ENCODE assay signal across 31 mouse cellular contexts in genomic region chr1:72538266-72538665, GRCm38 (mm10). TPM values are rescaled to one million over a fixed set of nuclear protein-coding genes. Genes with fewer than 3 reads are reported as not detected.
DNase-seq lines count a peak whose midpoint lies in the region; ATAC-seq and TF ChIP-seq lines count a peak whose summit lies in the region.
"Had no signal": no experiment of that assay in that cellular context is flagged by ENCODE, and none has a peak within 500 bp of the region (broad histone marks: within the 10 kb centered on the region; RNA-seq: fewer than 3 reads in every experiment).

No protein-coding gene starts in this region.

- H3K9me3 ChIP-seq in neural tube, embryonic 14.5 days (ENCODE audit: control insufficient read depth, low read length): no peaks in the 10 kb centered on the region
- H3K9me3 ChIP-seq: forebrain, embryonic 12.5 days; heart, embryonic 15.5 days; limb, embryonic 13.5 days; liver, embryonic 13.5 days; midbrain, embryonic 13.5 days had no signal

- H3K36me3 ChIP-seq in neural tube, embryonic 14.5 days (ENCODE audit: control insufficient read depth, insufficient read depth, low read length): no peaks in the 10 kb centered on the region
- H3K36me3 ChIP-seq in heart, adult 2 months (ENCODE audit: control insufficient read depth, insufficient read depth, low read length): no peaks in the 10 kb centered on the region
- H3K36me3 ChIP-seq: forebrain, embryonic 12.5 days; heart, embryonic 15.5 days; limb, embryonic 13.5 days; liver, embryonic 13.5 days; midbrain, embryonic 13.5 days had no signal

- no peak for TF ChIP-seq EP300 in heart, adult 2 months (IDR thresholded peaks at IDR 0.05; ENCODE audit: insufficient read depth, low read depth, low read length)

- H3K79me2 ChIP-seq in heart, adult 2 months (replicated peaks; ENCODE audit: control insufficient read depth, insufficient read depth, low read length): no peaks in the 10 kb centered on the region

- H3K27ac ChIP-seq in neural tube, embryonic 14.5 days (ENCODE audit: low read depth, low read length): no peak overlapping the region
- H3K27ac ChIP-seq in heart, adult 2 months: no peak overlapping the region
- H3K27ac ChIP-seq: forebrain, embryonic 12.5 days; heart, embryonic 15.5 days; limb, embryonic 13.5 days; liver, embryonic 13.5 days; macrophage; midbrain, embryonic 13.5 days; stomach, postnatal 0 days had no signal

- peaks cover 21% of the 10 kb centered on the region for H3K27me3 ChIP-seq in Patski
- H3K27me3 ChIP-seq in neural tube, embryonic 14.5 days (ENCODE audit: control insufficient read depth, insufficient read depth, low read length): no peaks in the 10 kb centered on the region
- peaks cover 8% of the 10 kb centered on the region for H3K27me3 ChIP-seq in heart, adult 2 months (ENCODE audit: control insufficient read depth, insufficient read depth, low read length)

- peaks cover 3% of the 10 kb centered on the region; the same call in 1 of the 2 replicates for H3K4me1 ChIP-seq in neural tube, embryonic 14.5 days (ENCODE audit: control insufficient read depth, insufficient read depth, low read length)
- H3K4me1 ChIP-seq in heart, adult 2 months (ENCODE audit: control insufficient read depth, insufficient read depth, low read length): no peaks in the 10 kb centered on the region

- TF ChIP-seq CTCF in Patski (IDR thresholded peaks at IDR 0.05): no peak
- no peak for TF ChIP-seq CTCF in heart, adult 2 months (IDR thresholded peaks at IDR 0.05)

- H3K9ac ChIP-seq in neural tube, embryonic 14.5 days (replicated peaks; ENCODE audit: low read depth, low read length): no peak overlapping the region
- H3K9ac ChIP-seq in heart, adult 2 months (ENCODE audit: low read depth, low read length): no peak overlapping the region
- H3K9ac ChIP-seq: forebrain, embryonic 12.5 days; heart, embryonic 15.5 days; limb, embryonic 13.5 days; liver, embryonic 13.5 days; lung, embryonic 14.5 days; midbrain, embryonic 13.5 days had no signal

- 71% methylated on average over 5 of the region's 5 CpGs for WGBS in neural tube, embryonic 14.5 days
- WGBS in heart, adult 2 months: 79% methylated on average over 5 of the region's 5 CpGs

- CTCF ChIA-PET in Patski (lab: Charles Lee): no interaction called here

- POLR2A ChIA-PET in Patski (lab: Charles Lee): no interaction called here

- H3K4me2 ChIP-seq in neural tube, embryonic 14.5 days (ENCODE audit: low read depth, low read length): peak overlapping the region; percentile 76; the same call in 1 of the 2 replicates
- H3K4me2 ChIP-seq: forebrain, embryonic 12.5 days; heart, embryonic 15.5 days; limb, embryonic 13.5 days; liver, embryonic 13.5 days; lung, embryonic 14.5 days had no signal

- in situ Hi-C loops in Patski (cut with MboI; ENCODE audit: low pct_unique_long_range_greater_than_20kb): no loop called here

- no peak for TF ChIP-seq POLR2A in heart, adult 2 months (IDR thresholded peaks at IDR 0.05; ENCODE audit: insufficient read depth, low read depth, low read length)

- intact Hi-C loops in heart, adult 2 months (cut with DNase I): no loop called here

- H3K4me3 ChIP-seq in neural tube, embryonic 14.5 days (ENCODE audit: low read depth, low read length): peak overlapping the region; percentile 65; the same call in 1 of the 2 replicates
- no peak overlapping the region for H3K4me3 ChIP-seq in heart, adult 2 months
- H3K4me3 ChIP-seq: forebrain, embryonic 12.5 days; heart, embryonic 15.5 days; limb, embryonic 13.5 days; liver, embryonic 13.5 days; midbrain, embryonic 13.5 days; myocyte had no signal

- no peak for DNase-seq in frontal cortex, postnatal 14 days (ENCODE audit: low spot score in 2 of 2)
- DNase-seq in retina, postnatal 1 day: peak; percentile 45
- DNase-seq in retina, embryonic 14.5 days (ENCODE audit: low spot score): no peak
- peak; percentile 84 for DNase-seq in Patski (ENCODE audit: low read depth, low spot score)
- DNase-seq in urinary bladder, postnatal 36 days (ENCODE audit: low spot score in 2 of 2): no peak
- no peak for DNase-seq in heart, adult 2 months
- DNase-seq: adrenal gland, postnatal 14 days; B cell, adult 2 months; cerebellum, adult 11 months; gastrocnemius, postnatal 10 days; heart, adult 18-20 months; heart, postnatal 4 days; kidney, postnatal 36 days; liver, embryonic 13.5 days; lung, embryonic 14.5 days; right cerebral cortex, postnatal 4 days had no signal

- ATAC-seq in frontal cortex, adult (ENCODE audit: low TSS enrichment): peak; percentile 29
- peak; percentile 90 for ATAC-seq in Patski
- ATAC-seq in neural tube, embryonic 14.5 days (ENCODE audit: low read depth): no peak
- ATAC-seq: activated CD4-positive, CD25-positive, alpha-beta regulatory T cell, adult 4 months; intestine, embryonic 16.5 days; midbrain, embryonic 13.5 days had no signal

RNA-seq across cellular contexts. Expression of gene March4, which starts 1.5 kb away (rescaled TPM):
- 0.37 TPM for polyA plus RNA-seq in Patski (2021)
- polyA plus RNA-seq in neural tube, embryonic 14.5 days (2014; fragmentation: Nextera tagmentation; extraction: Ambion mirVana): 10.6 and 11.2 TPM in 2 replicates
- not detected for total RNA-seq in heart, adult 2 months (2021)
- 0.12 TPM in 1 of 2 replicates, not detected in the other for polyA plus RNA-seq in heart, adult 2 months (2012; rRNA removed)
- total RNA-seq: common myeloid progenitor, adult 5-6 weeks; heart, postnatal 4 days had no signal
- polyA plus RNA-seq: activated CD4-positive, CD25-positive, alpha-beta regulatory T cell, adult 4 months; embryonic facial prominence, embryonic 11.5 days; kidney, embryonic 14.5 days; limb, embryonic 13.5 days; liver, embryonic 13.5 days; lung, embryonic 14.5 days; macrophage; thymus, postnatal 0 days had no signal

RNA-seq across cellular contexts. Expression of gene Smarcal1, which starts 44.8 kb away (rescaled TPM):
- 33.6 TPM for polyA plus RNA-seq in Patski (2021)
- 28.7 and 29.7 TPM in 2 replicates for polyA plus RNA-seq in neural tube, embryonic 14.5 days (2014; fragmentation: Nextera tagmentation; extraction: Ambion mirVana)
- total RNA-seq in heart, adult 2 months (2021): 10 to 100 TPM; 23.5 to 28.2 TPM
- 24.6 and 28.7 TPM in 2 replicates for polyA plus RNA-seq in heart, adult 2 months (2012; rRNA removed)

Comparison
In these comparisons a context has a peak if more than half of its experiments do, and no peak if none do; other contexts are left out.
1. DNase-seq: peak in retina, postnatal 1 day (single experiment) and Patski (single experiment); none in frontal cortex, postnatal 14 days (0 of 2), retina, embryonic 14.5 days (single experiment), urinary bladder, postnatal 36 days (0 of 2) and heart, adult 2 months (0 of 2).